Mouse (Mus musculus) testis, adult 10 weeks (tissue): ENCODE results near the gene Ptprd. TPM values are rescaled to one million over a fixed set of nuclear protein-coding genes. Genes with fewer than 3 reads are reported as not detected.

Experiments used
- polyA plus RNA-seq: library from polyadenylated mRNA; stranded (reverse); fragments of 350-450 nt; fragmentation: Illumina TruSeq; extraction: RNeasy Lipid Tissue Mini Kit (QIAGEN cat#74804); gene quantifications from one replicate; pipeline ENCODE4 v1.2.3, GENCODE M21; 2014; ENCODE audit warnings: low read depth, low replicate concordance

Ptprd gene
- polyA plus RNA-seq, result 15.0 TPM

GRCm38 (mm10) chr4:78211529-78212494 is at the start of gene Ptprd:
Ptprd (minus strand) TSS chr4:78211961.

